Mouse (Mus musculus): ENCODE results near the gene Vsig4.
A peak's percentile ranks its signal among the peaks of the same experiment; 100 is the strongest.
"Not testable (repeated sequence)": the region's sequence is repeated elsewhere in the genome, so short reads cannot be mapped to it uniquely, and the experiment has no call there.

The Vsig4 gene

GRCm38 (mm10) chrX:96293338-96293737 is at the start of gene Vsig4:
Gene Vsig4, minus strand, starts transcription at chrX:96293438.
- DNase-seq (ENCODE audit: low read depth, low spot score) = no peak

GRCm38 (mm10) chrX:96339108-96339507 is 45.9 kb upstream of the Vsig4 start:
- DNase-seq (ENCODE audit: low read depth, low spot score) = no peak

GRCm38 (mm10) chrX:96329764-96330163 is 36.5 kb upstream of the Vsig4 start:
- DNase-seq (ENCODE audit: low read depth, low spot score) = peak; percentile 0

GRCm38 (mm10) chrX:96256509-96256908 is 36.7 kb downstream of the Vsig4 start:
- no peak for DNase-seq (ENCODE audit: low read depth, low spot score)

- no peak for DNase-seq (ENCODE audit: low read depth, low spot score)
Measured at GRCm38 (mm10) chrX:96239644-96240043, 53.6 kb downstream of the Vsig4 start.

- no peak for DNase-seq (ENCODE audit: low read depth, low spot score)
Measured at GRCm38 (mm10) chrX:96239037-96239436, 54.2 kb downstream of the Vsig4 start.

GRCm38 (mm10) chrX:96235775-96236174 is 57.5 kb downstream of the Vsig4 start:
- no peak for DNase-seq (ENCODE audit: low read depth, low spot score)

GRCm38 (mm10) chrX:96227030-96227429 is 66.2 kb downstream of the Vsig4 start:
- DNase-seq (ENCODE audit: low read depth, low spot score) = no peak

GRCm38 (mm10) chrX:96225474-96225873 is 67.8 kb downstream of the Vsig4 start:
- DNase-seq (ENCODE audit: low read depth, low spot score) = no peak

- DNase-seq (ENCODE audit: low read depth, low spot score) = no peak
Measured at GRCm38 (mm10) chrX:96224210-96224609, 69.0 kb downstream of the Vsig4 start.

- no peak for DNase-seq (ENCODE audit: low read depth, low spot score)
Measured at GRCm38 (mm10) chrX:96218088-96218487, 75.2 kb downstream of the Vsig4 start.

GRCm38 (mm10) chrX:96206872-96207271 is 86.4 kb downstream of the Vsig4 start:
- DNase-seq (ENCODE audit: low read depth, low spot score) = no peak

- DNase-seq (ENCODE audit: low read depth, low spot score) = not testable (repeated sequence)
Measured at GRCm38 (mm10) chrX:96205143-96205542, 88.1 kb downstream of the Vsig4 start.

All from WW6 (cell line).